Mouse (Mus musculus) large intestine, adult 2 months (tissue): ENCODE results near the gene Catsperz. TPM values are rescaled to one million over a fixed set of nuclear protein-coding genes. Genes with fewer than 3 reads are reported as not detected.

Experiments
- DNase-seq: peaks from one replicate; pipeline ENCODE4 v3.0.0-alpha.2; 2012; ENCODE audit warnings: low read depth, low spot score
- WGBS: fragments of 180-500 bp; shearing (Covaris S2); methylation state at CpG from one replicate; pipeline ENCODE4 v1.1.7; 2018; 5-methylcytosine and 5-hydroxymethylcytosine counted together
- polyA plus RNA-seq: library from polyadenylated mRNA; depleted of rRNA; stranded (reverse); fragments of >200 nt; gene quantifications from 2 replicates; pipeline ENCODE4 v1.2.3, GENCODE M21; 2012; rRNA removed

The Catsperz gene
- 0.19 TPM in 1 of 2 replicates, not detected in the other for polyA plus RNA-seq

DNA sequence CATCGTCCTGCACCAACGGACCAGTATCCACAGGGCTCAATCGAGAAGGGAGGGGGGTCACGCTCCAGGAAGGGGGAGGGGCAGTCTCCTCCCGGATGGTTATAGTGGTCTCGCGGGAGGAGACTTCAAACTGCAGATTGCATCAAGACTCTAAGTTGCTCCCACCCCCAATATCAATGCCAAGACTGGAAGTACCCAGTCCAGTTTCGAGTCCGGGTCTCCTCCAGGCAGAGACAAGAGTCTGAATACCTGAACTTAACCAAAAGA lies at the start of gene Catsperz:
Gene Catsperz, minus strand, starts transcription at position 74 of the 267 bp plus-strand sequence.
- WGBS = 10% methylated on average over 9 of the region's 9 CpGs
- DNase-seq = no peak

GRCm38 (mm10) chr19:6974211-6975205 lies 49.3 kb upstream of the Catsperz start, which contains the start of gene Ppp1r14b:
TSS of gene Ppp1r14b (plus strand) at chr19:6974968.
- WGBS = under 1% methylated on average over 74 of the region's 84 CpGs
- DNase-seq = no peak

- no peak for DNase-seq
- WGBS = 34% methylated on average over 12 of the region's 12 CpGs
Measured at GRCm38 (mm10) chr19:6973581-6974190, 48.5 kb upstream of the Catsperz start.

DNA sequence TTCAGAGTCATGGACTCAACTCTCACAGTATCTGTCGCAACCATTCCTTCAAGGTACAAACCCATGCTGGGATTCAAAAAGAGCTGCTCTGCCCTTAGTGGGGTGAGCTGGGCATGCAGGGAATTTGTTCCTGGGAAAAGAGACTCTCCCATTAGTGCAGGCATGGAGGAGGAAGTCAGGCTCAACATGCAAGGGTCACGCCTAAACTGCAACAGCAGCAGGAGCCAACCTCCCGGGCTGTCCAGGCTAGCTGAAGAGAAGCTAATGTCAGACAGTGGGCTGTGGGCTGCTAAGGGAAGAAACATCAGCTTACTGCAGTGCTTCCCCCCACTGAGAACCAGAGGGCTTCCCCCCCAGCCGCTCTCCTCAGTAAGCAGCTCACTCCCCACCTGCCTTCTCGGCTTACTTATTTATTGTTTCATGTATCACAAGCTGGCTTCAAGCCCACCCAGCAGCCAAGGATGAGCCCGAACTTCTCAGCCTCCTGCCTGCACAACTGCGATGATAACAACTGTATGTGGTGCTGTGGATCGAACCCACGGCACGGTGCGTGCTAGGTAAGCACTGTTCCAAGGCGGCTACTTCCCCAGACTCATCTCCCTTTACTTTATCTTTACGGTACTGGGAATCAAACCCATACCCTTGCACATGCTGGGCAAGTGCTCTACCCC lies 47.2 kb upstream of the Catsperz start:
- 76% methylated on average over 13 of the region's 13 CpGs for WGBS
- DNase-seq = no peak

GRCm38 (mm10) chr19:6971644-6972043 lies 46.5 kb upstream of the Catsperz start:
- no peak for DNase-seq
- 44% methylated on average over 6 of the region's 6 CpGs for WGBS

DNA sequence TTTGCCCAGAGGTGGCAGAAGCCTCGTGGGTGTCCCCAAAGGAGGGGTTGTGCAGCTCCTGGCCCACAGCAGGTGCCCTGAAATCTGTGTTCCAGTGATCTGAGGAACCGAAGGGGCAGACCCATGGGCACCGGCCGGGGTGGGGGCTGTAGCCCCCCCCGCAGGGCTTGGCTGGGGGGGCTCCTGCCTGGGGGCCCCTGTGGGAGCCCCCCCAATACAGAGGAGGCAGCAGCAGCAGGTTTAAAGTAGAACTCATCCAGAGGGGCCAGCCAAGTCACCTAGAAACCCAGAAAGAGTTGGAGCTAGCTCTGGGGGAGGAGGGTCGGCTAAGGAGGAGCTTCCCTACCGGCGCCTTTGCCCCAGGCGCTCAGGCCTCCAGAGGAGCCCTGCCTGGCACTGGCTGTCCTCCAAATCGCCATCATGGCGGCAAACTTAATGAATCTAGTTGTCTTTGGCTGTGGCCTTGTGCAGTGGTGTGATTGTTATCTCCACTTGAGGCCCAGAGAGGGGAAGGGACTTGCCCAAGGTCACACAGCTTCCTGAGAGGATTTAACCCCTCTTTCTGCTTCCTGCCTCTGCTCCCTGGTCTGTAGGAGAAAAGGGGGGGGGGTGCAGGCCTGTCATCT lies 45.4 kb upstream of the Catsperz start:
- 20% methylated on average over 11 of the region's 11 CpGs for WGBS
- DNase-seq = no peak

DNA sequence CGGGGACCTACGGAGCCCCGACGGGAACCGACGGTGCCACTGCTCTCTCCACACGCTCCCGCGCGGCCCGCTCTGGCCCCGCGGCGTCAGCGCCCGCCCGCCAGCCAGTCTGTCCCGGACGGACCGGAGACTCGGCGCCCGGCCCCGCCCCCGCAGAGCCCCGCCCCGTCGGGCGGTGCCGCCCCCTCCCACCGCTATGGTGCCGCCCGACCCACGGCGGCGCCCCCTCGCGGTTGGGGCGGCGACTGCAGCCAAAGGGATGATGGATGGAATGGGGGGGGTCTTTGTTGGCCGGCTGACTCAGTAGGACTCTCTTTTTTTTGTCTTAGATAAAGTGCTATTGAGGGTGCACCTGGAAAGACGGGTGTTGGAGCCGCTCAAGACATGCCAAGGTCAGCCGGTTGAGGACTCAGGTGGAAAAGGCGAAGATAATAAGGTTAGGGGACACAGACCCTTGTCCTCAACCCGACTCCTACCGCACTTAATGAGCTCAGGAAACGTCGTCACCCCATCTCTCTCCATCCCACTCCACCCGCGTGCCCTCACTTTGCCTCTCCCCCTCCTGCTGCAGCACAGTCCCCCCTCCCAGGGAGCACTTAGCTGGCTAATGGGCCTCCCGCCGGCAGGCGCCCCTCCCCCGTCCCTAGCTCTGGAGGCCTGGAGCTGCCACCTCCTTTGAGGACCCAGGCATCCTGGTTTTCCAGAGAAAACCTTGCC lies 44.6 kb upstream of the Catsperz start:
- DNase-seq = no peak
- WGBS = 2% methylated on average over 54 of the region's 55 CpGs

DNA sequence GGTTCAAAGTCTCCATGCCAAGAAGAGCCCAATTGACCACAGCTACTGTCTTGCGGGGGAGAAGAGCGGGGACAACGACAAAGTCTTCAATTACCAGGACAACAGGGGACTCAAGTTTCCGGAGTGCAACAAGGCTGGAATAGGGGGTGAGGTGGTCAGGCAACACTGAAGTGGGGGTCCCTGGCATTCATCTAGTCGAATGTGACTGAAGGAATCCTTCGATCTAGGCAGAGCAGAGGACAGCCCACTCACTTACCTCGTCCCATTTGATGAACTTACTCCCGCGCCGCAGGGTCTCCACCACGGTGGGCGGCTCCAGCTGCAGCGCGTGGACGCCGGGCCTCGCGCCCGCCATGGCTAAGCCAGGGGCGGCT lies 44.1 kb upstream of the Catsperz start:
- whole genome bisulfite sequencing = 2% methylated on average over 20 of the region's 20 CpGs

DNA sequence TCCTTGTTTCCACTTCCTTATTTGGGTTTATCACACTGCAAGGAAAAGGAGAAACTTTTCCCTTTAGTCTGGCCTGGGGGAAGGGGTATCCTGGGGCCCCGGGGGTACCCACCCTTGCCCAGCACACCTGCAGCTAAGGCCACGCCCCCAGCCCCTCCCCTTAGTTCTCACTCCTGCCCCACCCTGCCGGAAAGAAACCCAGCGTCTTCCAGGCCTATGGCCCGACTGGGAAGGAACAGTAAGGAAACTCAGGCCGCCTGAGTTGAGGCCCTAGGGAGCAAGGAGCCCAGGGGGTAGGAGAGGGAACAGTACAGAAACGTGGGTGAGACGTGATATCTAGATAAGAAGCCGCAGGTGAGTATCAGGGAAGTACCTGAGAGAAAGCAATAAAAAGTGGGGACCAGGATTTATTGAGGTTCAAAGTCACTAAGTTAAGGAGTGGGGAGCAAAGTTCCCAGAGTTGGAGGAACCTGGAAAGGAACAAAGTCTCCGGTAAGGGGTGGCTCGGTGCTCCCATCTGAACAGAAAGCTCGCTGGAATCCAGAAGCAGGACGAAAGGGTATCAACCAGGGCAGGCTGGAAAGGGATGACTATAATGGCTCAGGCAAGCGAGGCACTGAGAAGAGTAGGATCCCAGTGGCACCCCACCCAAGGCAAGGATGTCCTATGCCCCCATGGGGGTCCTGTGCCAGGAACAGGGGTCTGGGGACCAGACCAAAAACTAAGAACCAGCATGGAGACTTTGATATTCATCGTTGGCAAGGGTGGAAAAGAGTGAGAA lies 43.5 kb upstream of the Catsperz start:
- no peak for DNase-seq
- WGBS = 4% methylated on average over 15 of the region's 15 CpGs

More for the DNA sequence above, 44.1 kb upstream of the Catsperz start:
- DNase-seq = no peak

- no peak for DNase-seq
- 87% methylated on average over 10 of the region's 10 CpGs for WGBS
Measured at GRCm38 (mm10) chr19:6956461-6956860, 31.3 kb upstream of the Catsperz start.

DNA sequence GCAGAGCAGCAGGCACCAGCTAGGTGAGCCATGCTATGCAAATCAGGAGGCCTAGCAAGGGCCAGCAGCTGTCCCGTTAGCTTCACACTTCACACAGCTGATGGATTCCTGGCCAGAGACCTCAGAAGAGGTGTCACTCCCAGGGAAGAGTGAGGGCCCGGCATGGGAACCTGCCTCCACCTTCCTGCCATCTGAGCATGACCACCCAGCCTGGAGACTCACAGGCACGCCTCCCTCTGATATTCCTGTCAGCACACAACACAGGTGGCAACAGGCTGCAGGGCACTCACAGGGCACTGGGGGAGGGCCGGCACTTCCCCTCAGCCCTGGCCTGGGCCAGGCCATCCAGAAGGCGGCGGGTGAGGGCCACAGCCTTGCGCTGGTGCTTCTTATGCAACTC lies 30.2 kb upstream of the Catsperz start:
- WGBS = 81% methylated on average over 7 of the region's 7 CpGs
- DNase-seq = no peak

- WGBS = 18% methylated on average over 9 of the region's 9 CpGs
- no peak for DNase-seq
Measured at GRCm38 (mm10) chr19:6954046-6954445, 28.9 kb upstream of the Catsperz start.

- WGBS = 13% methylated on average over 3 of the region's 3 CpGs
- no peak for DNase-seq
Measured at GRCm38 (mm10) chr19:6952712-6953037, 27.5 kb upstream of the Catsperz start.

GRCm38 (mm10) chr19:6951994-6952711 lies 27.0 kb upstream of the Catsperz start:
- WGBS = 1% methylated on average over 31 of the region's 31 CpGs

DNA sequence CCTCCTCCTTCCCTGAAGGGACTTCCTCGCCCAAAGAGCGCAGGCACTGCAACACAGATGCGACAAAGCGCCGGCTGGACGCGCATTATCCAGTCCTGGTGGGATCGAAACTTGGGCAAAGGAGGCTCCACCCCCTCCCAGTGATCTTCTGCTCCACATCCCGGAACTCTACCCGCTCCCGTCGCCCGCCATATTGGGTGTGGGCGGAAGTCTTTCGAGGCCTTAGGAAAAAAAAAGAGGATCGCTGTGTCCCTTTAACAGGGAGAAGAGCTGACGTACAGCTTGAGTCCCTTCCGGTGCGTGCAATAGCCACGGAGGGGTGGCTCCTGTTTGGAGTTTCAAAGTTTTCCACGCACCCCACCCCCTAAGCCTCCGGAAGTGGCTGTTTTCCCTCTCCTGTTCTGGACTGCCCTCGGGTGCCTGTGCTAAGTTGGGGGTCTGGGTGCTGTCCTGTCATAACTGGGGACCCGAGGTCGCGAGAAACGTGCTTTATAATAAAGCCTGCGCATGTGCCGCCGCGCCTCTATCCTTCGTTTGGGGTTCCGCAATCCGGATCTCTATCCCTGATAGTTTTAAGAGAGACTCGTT lies 26.3 kb upstream of the Catsperz start:
- WGBS = under 1% methylated on average over 35 of the region's 35 CpGs
- peak; percentile 93 for DNase-seq

More at GRCm38 (mm10) chr19:6951994-6952711, 27.0 kb upstream of the Catsperz start:
- DNase-seq = no peak

DNA sequence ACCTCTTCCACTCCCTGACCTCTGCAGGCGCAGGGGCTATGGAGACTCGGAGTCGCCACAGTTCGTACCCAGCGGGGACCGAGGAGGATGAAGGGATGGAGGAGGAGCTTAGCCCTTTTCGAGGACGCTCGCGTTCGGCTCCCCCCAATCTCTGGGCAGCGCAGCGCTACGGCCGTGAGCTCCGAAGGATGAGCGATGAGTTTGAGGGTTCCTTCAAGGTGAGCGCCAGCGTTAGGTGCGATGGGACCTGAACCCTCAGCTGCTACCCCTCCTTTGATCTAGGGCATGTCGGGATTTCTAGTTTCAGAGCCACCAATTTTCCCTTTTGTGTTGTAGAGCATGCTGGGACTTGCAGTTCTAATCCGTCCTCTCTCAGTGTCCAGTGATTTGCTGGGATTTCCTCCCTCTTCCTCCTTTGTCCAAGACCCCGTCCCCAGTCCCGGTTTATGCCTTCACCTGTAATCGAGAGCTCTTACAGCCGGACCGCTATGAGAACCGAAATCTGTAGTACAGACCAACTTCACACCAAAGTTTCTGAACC lies 25.5 kb upstream of the Catsperz start:
- no peak for DNase-seq
- under 1% methylated on average over 28 of the region's 28 CpGs for WGBS

DNA sequence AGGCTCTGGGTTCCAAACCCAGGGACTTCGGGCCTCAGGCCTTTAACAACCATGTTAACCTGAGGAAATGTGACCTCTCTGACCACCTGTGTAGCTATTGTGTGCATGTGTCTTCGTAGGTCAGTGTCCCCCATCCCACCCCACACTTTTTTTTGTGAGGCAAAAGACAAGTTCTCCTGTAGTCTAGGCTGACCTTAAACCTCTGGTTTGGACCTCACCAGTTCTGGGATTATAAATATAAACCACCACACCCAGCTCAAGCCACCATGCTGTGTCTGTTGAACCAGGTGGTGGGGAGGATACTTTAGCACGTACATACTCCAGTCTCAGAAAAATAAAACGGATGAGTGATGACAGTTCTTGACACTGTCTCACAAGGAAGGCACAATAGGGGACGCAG lies 24.8 kb upstream of the Catsperz start:
- WGBS = 44% methylated on average over 5 of the region's 5 CpGs
- DNase-seq = no peak
